Mouse (Mus musculus) MEL (cell line): ENCODE data around the gene Tsku. TPM values are rescaled to one million over a fixed set of nuclear protein-coding genes. Genes with fewer than 3 reads are reported as not detected.

ENCODE experiments used
- polyA plus RNA-seq, 2 experiments: library from polyadenylated mRNA; stranded (reverse) in 1 of 2; unstranded in 1 of 2; fragments of >175 nt in 1 of 2; fragments of >200 nt in 1 of 2; gene quantifications; 2 replicates each; pipeline versions ENCODE4 v1.2.1 to v1.2.4; 2012; ENCODE audit warnings: low replicate concordance in 2 of 2, low read depth in 1 of 2; ENCODE audit not compliant: insufficient read length in 2 of 2, insufficient read depth in 1 of 2, missing spikeins in 1 of 2
- total RNA-seq: library from RNA; depleted of rRNA; stranded (reverse); fragments of 300-350 nt; gene quantifications from 2 replicates; pipeline ENCODE4 v1.2.3, GENCODE M21; 2012; rRNA removed

The Tsku gene
- total and polyA plus RNA-seq, 3 experiments: 0.12 to 0.99 TPM; not detected in 1

Other genes with a start within 250 kb of the Tsku start
- gene Myo7a, start 241.8 kb downstream of the Tsku start, total RNA-seq: 1.3 and 1.4 TPM in 2 replicates
- 1 to 10 TPM in 1 of 2 experiments, not detected in 1; 7.5 TPM for gene Myo7a, start 241.8 kb downstream of the Tsku start, polyA plus RNA-seq
- 0.08 TPM in 1 of 2 replicates, not detected in the other for gene Omp, start 215.8 kb downstream of the Tsku start, total RNA-seq
- under 1 TPM in 1 of 2 experiments, not detected in 1; 0.07 TPM for gene Omp, start 215.8 kb downstream of the Tsku start, polyA plus RNA-seq
- 0.04 and 0.26 TPM in 2 replicates for gene Capn5, start 183.1 kb downstream of the Tsku start, total RNA-seq
- under 1 TPM in 1 of 2 experiments, not detected in 1; 0.54 TPM for gene Capn5, start 183.1 kb downstream of the Tsku start, polyA plus RNA-seq
- 0.12 TPM in 1 of 2 replicates, not detected in the other for gene B3gnt6, start 161.8 kb downstream of the Tsku start, total RNA-seq
- gene B3gnt6, start 161.8 kb downstream of the Tsku start, polyA plus RNA-seq: under 1 TPM in 1 of 2 experiments, not detected in 1; 0.08 TPM
- 41.7 and 44.3 TPM in 2 replicates for gene Acer3, start 40.1 kb downstream of the Tsku start, total RNA-seq
- 10 to 100 TPM in 1 of 2 experiments, not detected in 1; 17.2 TPM for gene Acer3, start 40.1 kb downstream of the Tsku start, polyA plus RNA-seq
- gene Gucy2d, start 79.1 kb upstream of the Tsku start, total RNA-seq: not detected in 2 replicates
- not detected for gene Gucy2d, start 79.1 kb upstream of the Tsku start, polyA plus RNA-seq
- not detected in 2 replicates for gene Lrrc32, start 128.0 kb upstream of the Tsku start, total RNA-seq
- gene Lrrc32, start 128.0 kb upstream of the Tsku start, polyA plus RNA-seq: not detected